Mouse (Mus musculus) lung, postnatal 14 days (tissue): ENCODE results near the gene Mmgt2.
A peak's percentile ranks its signal among the peaks of the same experiment; 100 is the strongest.
"Not testable (repeated sequence)": the region's sequence is repeated elsewhere in the genome, so short reads cannot be mapped to it uniquely, and the experiment has no call there.

ENCODE experiments used
- DNase-seq: peaks from one replicate; pipeline ENCODE4 v3.0.0; 2021

Gene Mmgt2

GRCm38 (mm10) chr11:62645732-62646494 is 2.6 kb upstream of the Mmgt2 start:
- peak; percentile 53 for DNase-seq

- DNase-seq = no peak
These were observed 2.0 kb upstream of the Mmgt2 start for GRCm38 (mm10) chr11:62646495-62646843.

- no peak for DNase-seq
These were observed 1.4 kb upstream of the Mmgt2 start for GRCm38 (mm10) chr11:62646958-62647515.

- peak; percentile 42 for DNase-seq
These were observed 538 bp upstream of the Mmgt2 start, which contains the start of gene Lrrc75a for GRCm38 (mm10) chr11:62647661-62648590. Lrrc75a (minus strand) TSS chr11:62648523.

- DNase-seq = not testable (repeated sequence)
These were observed 1.3 kb downstream of the Mmgt2 start for GRCm38 (mm10) chr11:62649803-62650202.

GRCm38 (mm10) chr11:62651563-62651962 is 3.1 kb downstream of the Mmgt2 start:
- no peak for DNase-seq

- DNase-seq = no peak
These were observed 3.6 kb downstream of the Mmgt2 start for GRCm38 (mm10) chr11:62652080-62652479.

GRCm38 (mm10) chr11:62660885-62661284 is 12.4 kb downstream of the Mmgt2 start:
- DNase-seq = no peak

GRCm38 (mm10) chr11:62664250-62664649 is 15.8 kb downstream of the Mmgt2 start:
- no peak for DNase-seq

GRCm38 (mm10) chr11:62668986-62669385 is 20.5 kb downstream of the Mmgt2 start:
- DNase-seq = no peak

GRCm38 (mm10) chr11:62669471-62669870 is 21.0 kb downstream of the Mmgt2 start:
- no peak for DNase-seq

- no peak for DNase-seq
These were observed 21.5 kb downstream of the Mmgt2 start for GRCm38 (mm10) chr11:62670006-62670405.

- DNase-seq = peak; percentile 70
These were observed 27.2 kb downstream of the Mmgt2 start for GRCm38 (mm10) chr11:62675480-62676289.

GRCm38 (mm10) chr11:62676290-62676596 is 27.8 kb downstream of the Mmgt2 start:
- no peak for DNase-seq

- no peak for DNase-seq
These were observed 30.4 kb downstream of the Mmgt2 start for GRCm38 (mm10) chr11:62678778-62679354.

GRCm38 (mm10) chr11:62679954-62680353 is 31.5 kb downstream of the Mmgt2 start:
- DNase-seq = no peak

GRCm38 (mm10) chr11:62691592-62691991 is 43.1 kb downstream of the Mmgt2 start:
- DNase-seq = no peak

GRCm38 (mm10) chr11:62693299-62694184 is 45.1 kb downstream of the Mmgt2 start:
- DNase-seq = peak; percentile 38

GRCm38 (mm10) chr11:62695126-62695525 is 46.7 kb downstream of the Mmgt2 start:
- no peak for DNase-seq

GRCm38 (mm10) chr11:62699749-62700148 is 51.3 kb downstream of the Mmgt2 start:
- no peak for DNase-seq

GRCm38 (mm10) chr11:62701218-62701617 is 52.8 kb downstream of the Mmgt2 start:
- DNase-seq = no peak
